Mouse (Mus musculus) ES-E14 (cell line): Measurements from ENCODE around the gene Kif22.

Source experiments
- HCFC1 ChIP-seq: IDR thresholded peaks from 2 replicates; pipeline ENCODE4 v1.6.1; 2012; ENCODE audit warnings: low read length, inconsistent platforms, borderline replicate concordance; ENCODE audit not compliant: insufficient read depth
- MAFK ChIP-seq: IDR thresholded peaks from 2 replicates; pipeline ENCODE4 v1.6.1; 2014; ENCODE audit warnings: mild to moderate bottlenecking, low read depth, low read length, inconsistent platforms; ENCODE audit not compliant: insufficient read depth

DNA sequence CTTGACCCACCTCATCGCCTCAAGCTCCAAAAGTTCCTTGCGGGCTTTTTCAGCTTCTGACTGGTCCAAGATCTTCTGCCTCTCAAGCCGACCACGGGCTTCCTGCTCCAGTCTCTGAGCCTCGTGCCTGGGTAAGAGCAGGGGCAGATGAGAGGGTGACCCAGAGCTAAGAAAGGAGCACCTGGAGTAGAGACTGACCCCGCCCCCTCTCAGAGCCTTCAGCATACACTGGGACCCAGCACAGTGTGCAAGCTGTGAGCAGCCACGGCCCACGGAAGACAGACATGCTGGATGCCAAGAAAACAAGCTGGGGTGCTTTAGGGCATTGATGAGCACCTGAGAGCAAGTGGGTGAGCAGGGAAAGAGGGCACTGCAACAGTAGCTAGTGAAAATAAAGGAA, 53.5 kb downstream of the Kif22 start:
- no peak for TF ChIP-seq MAFK
- TF ChIP-seq HCFC1: no peak
